Mouse (Mus musculus): ENCODE data around the gene R3hdm4.

R3hdm4 gene

GRCm38 (mm10) chr10:79943471-79943901, 22.5 kb upstream of the R3hdm4 start:
- DNase-seq (ENCODE audit: inconsistent age in 2 of 2, low spot score in 1 of 2): no peak

DNA sequence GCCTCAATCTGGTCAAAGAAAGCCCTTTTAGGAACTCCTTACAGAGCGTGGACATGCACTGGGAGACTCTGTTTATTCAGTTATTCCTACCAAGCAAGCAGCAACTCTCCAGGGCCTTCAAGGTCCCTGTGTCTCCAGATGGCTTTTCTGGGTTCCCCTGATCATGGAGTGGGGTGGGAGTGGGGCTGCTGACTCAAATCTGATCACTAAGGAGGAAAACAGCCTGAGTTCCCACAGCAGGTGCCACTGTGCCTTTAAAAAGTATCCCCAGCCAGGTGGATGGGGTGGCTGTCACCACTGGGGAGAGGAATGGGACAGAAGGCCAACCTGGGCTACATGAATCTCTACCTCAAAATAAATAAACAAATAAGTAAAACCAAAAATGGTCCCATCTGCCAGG, 22.0 kb upstream of the R3hdm4 start:
- DNase-seq (ENCODE audit: inconsistent age in 2 of 2, low spot score in 1 of 2): no peak

DNA sequence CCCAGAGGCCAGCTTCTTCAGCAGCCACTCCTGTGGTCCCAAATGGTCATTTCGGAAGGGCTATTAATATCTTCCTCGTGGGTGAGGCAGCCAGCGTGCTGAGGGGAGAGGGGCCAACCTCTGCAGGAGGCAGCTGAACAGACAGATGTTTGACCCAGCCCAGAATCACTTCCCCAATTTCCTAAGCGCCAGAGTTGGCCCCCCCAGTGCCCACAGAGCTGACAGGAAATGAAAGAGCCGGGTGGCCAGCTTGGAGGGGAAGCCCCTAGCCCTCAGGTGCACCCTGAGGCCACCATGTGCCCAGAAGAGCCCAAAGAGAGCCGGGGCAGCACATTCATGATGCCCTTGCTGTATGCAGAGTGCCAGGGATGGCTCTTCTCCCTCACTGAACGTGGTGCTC, 19.7 kb upstream of the R3hdm4 start:
- DNase-seq (ENCODE audit: inconsistent age in 2 of 2, low spot score in 1 of 2): peak in 1 of 2 experiments; percentile 40

- DNase-seq (ENCODE audit: inconsistent age in 2 of 2, low spot score in 1 of 2): peak in 1 of 2 experiments; percentile 36
Measured at GRCm38 (mm10) chr10:79937775-79938526, 16.9 kb upstream of the R3hdm4 start.

- peak; percentile 91 to 97 for DNase-seq (ENCODE audit: inconsistent age in 2 of 2, low spot score in 1 of 2)
Measured at GRCm38 (mm10) chr10:79936911-79937441, 16.0 kb upstream of the R3hdm4 start.

DNA sequence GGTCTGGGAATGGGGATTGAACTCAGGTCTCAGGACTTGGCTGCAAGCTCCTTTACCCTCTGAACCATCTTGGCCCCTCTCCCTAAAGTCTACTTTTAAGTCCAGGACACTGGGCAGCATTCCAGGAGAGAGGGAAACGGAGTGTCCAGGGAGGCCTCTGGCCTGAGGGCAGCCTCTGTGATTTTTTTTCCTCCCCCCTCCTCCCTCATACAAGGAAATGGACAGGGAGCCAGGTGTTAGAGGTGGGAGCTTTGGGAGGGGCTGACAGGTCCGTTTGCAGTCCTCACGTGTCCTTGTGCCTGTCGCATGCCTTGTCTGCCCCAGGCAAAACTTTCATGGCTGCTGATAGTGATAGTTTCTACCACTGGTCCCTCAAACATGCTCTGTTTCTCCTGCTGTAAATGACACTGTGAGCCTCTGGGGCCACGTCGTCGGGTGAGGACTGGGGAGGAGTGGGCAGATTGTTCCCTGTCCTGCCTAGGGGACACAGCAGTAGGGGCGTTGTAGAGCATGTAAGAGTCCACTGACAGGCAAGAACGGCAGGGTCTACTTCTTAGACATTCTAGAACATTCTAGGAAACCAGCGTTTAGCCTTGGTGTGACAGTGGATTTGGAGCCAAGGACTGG, 15.4 kb upstream of the R3hdm4 start:
- DNase-seq (ENCODE audit: inconsistent age in 2 of 2, low spot score in 1 of 2): peak in 1 of 2 experiments; percentile 66

DNA sequence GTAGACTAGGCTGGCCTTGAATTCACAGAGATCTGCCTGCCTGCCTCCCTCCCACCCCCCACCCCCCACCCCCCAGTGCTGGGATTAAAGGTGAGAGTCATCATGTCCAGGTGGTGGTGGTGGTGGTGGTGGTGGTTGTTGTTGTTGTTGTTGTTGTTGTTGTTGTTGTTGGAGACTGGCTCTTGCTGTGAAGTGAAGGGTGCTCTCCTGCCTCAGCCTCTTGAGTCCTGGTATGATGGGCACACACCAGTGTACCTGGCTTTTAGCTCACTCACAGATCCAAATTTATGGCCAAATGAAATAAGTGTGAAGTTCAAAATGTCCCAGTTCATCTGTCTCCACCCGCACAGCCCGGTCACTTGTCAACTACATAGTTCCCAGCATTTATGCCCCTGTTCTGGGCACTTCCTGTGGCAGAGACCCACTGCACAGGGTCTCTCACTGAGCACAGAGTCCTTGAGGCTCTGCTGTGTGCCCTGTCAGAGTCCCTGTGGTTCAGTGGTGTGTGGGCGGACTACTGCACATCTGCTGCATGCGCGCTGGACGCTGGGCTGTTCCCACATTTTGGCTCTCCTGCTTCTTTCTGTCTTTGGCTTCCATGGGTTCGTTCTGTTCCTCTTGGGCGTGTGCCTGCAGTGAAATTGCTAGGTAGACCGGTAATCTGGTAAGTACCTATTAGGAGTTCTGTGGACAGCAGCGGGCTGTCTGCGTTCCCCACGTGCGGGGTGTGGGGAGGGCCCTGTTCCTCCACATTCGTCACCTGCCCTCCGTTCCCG, 14.0 kb upstream of the R3hdm4 start:
- DNase-seq (ENCODE audit: inconsistent age in 2 of 2, low spot score in 1 of 2): no peak

- peak; percentile 77 to 89 for DNase-seq (ENCODE audit: inconsistent age in 2 of 2, low spot score in 1 of 2)
Measured at GRCm38 (mm10) chr10:79934272-79934721, 13.3 kb upstream of the R3hdm4 start.

GRCm38 (mm10) chr10:79933861-79934260, 12.9 kb upstream of the R3hdm4 start:
- DNase-seq (ENCODE audit: inconsistent age in 2 of 2, low spot score in 1 of 2): no peak

DNA sequence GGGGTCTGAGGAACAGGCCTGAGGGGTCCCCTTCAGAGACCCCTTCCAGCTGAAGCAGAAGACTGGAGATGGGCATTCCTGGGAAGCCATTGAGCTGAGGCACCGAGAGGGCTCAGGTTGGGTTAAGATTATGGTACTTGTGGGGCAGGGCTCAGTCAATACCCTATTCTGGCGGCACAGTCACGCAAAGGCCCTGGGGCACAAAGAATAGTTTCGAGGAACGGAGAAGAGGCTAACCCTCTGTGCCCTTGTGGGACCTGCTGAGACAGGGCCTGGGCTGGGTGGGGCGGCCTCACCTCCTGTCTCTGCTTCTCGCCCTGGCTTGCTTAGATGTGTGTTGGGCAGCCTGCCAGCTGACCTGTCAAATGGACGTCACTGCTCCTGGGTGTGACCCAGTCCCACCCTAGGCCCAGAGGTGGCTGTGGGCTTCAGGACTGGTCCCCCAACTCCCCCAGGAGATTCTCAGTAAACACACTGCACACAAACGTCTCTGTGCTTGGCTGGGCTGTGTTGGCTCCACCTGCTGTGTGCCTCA, 12.2 kb upstream of the R3hdm4 start:
- no peak for DNase-seq (ENCODE audit: inconsistent age in 2 of 2, low spot score in 1 of 2)

- peak in 1 of 2 experiments; percentile 59 for DNase-seq (ENCODE audit: inconsistent age in 2 of 2, low spot score in 1 of 2)
Measured at GRCm38 (mm10) chr10:79932736-79933135, 11.7 kb upstream of the R3hdm4 start.

DNA sequence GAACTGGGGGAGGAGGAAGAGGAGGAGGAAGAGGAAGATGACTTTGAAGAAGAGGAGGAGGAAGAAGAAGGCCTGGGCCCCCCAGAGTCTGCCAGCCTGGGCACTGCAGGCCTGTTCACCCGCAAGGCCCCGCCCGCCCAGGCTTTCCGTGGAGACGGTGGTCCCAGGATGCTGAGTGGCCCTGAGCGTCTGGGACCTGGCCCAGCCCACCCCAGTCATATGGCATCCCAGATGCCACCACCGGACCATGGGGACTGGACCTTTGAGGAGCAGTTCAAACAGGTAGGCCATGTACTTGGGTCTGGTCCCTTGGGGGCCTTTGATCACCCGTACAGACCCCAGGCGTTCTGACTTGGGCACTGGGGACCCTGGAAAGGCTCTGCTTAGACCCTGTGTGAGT, 10.8 kb upstream of the R3hdm4 start:
- DNase-seq (ENCODE audit: inconsistent age in 2 of 2, low spot score in 1 of 2): no peak

DNA sequence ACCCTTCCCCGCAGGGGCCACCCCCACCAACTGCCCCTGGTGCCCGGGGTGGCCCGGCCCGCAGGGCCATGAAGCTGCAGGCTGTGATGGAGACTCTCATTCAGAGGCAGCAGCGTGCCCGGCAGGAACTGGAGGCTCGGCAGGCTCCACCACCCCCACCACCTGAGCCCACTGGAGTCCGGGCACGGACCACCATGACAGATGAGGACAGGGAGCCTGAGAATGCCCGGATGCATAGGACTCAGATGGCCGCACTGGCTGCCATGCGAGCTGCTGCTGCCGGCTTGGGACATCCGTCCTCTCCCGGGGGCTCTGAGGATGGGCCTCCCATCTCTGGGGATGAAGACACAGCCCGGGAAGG, 9.8 kb upstream of the R3hdm4 start:
- DNase-seq (ENCODE audit: inconsistent age in 2 of 2, low spot score in 1 of 2): no peak

DNA sequence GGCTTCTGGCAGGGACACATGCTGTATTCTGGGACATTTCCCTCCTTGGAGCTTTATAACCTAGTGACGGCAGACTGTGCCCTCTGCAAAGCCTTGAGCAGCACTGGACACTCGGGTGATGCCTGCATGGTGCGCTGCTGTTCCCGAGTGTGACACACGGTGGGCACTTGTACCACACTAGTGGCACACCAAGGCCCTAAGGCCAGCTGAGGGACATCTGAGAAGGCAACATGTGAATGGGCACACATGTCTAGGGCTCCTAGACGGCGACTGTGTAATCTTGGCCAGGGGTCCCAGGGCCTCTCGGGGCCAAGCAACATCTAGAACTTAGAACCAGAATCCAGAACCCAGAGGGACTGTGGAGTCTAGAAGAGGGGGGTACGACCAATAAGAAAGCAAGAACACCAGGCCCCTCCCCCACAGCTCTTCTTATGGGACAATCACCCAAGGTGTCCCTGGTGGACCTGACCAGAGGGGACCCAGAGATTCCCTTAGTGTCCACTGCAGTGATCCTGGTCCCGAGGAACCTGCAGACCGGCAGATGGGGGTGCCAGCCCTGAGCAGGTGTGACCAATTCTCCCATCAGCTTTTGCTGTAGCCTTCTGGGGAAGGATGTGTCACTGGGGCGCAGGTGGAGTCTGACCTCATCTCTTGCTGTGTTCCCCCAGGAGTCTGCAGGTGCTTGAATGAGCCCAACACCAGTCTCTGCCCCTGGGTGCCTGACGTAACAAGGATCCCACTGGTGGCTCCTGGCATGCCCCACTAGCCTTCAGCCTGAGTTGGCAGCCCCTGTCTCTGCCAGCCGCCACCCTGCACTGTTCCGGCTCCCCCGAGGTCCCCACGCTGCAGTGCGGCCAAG, 9.2 kb upstream of the R3hdm4 start:
- no peak for DNase-seq (ENCODE audit: inconsistent age in 2 of 2, low spot score in 1 of 2)

- DNase-seq (ENCODE audit: inconsistent age in 2 of 2, low spot score in 1 of 2): peak in 1 of 2 experiments; percentile 56
Measured at GRCm38 (mm10) chr10:79928907-79929701, 8.1 kb upstream of the R3hdm4 start.

- DNase-seq (ENCODE audit: inconsistent age in 2 of 2, low spot score in 1 of 2): peak in 1 of 2 experiments; percentile 90
Measured at GRCm38 (mm10) chr10:79928030-79928694, 7.2 kb upstream of the R3hdm4 start.

DNA sequence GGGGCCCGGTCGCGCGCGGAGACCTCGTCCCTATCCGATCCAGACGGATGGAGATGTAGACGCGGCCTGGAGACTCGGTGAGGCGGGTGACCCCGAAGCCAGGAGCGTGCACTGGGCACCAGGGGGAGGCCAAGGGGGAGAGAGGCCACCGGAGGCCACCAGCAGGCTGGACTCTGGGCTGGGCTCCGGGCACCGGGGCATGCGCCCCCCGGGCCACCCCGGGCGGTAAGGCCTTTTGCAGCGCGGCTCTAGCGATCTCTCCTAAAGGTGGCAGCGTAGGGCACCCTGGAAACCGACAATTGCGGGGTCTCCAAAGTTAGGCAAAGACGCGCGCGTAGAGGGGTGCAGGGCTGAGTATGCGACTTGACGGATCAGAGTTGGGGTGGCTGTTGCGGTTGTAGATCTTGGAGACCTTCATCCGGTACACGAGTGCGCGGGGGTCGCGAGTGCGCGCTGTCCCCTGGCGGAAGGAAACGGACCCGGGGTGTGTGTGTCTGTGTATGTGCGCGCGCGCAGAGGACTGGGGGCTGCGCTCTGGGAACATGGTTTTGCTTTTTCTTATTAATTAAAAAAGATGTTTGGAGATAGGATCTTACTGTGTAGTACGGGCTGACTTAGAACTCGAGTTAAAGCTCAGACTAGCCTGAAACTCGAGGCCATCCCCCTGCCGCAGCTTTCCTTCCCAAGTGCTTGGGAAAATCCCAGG, 6.5 kb upstream of the R3hdm4 start:
- DNase-seq (ENCODE audit: inconsistent age in 2 of 2, low spot score in 1 of 2): peak in 1 of 2 experiments; percentile 89
